Mouse (Mus musculus): ENCODE data around the gene Armt1.
A peak's percentile ranks its signal among the peaks of the same experiment; 100 is the strongest.

The Armt1 gene

GRCm38 (mm10) chr10:4432123-4432931 is at the start of gene Armt1, which contains the start of gene Rmnd1:
Armt1 (plus strand) TSS chr10:4432467.
Rmnd1 (minus strand) TSS chr10:4432388.
- DNase-seq (ENCODE audit: low read depth) = peak; percentile 95

- DNase-seq (ENCODE audit: low read depth) = no peak
Observed at GRCm38 (mm10) chr10:4384244-4384643, 48.0 kb upstream of the Armt1 start.

DNA sequence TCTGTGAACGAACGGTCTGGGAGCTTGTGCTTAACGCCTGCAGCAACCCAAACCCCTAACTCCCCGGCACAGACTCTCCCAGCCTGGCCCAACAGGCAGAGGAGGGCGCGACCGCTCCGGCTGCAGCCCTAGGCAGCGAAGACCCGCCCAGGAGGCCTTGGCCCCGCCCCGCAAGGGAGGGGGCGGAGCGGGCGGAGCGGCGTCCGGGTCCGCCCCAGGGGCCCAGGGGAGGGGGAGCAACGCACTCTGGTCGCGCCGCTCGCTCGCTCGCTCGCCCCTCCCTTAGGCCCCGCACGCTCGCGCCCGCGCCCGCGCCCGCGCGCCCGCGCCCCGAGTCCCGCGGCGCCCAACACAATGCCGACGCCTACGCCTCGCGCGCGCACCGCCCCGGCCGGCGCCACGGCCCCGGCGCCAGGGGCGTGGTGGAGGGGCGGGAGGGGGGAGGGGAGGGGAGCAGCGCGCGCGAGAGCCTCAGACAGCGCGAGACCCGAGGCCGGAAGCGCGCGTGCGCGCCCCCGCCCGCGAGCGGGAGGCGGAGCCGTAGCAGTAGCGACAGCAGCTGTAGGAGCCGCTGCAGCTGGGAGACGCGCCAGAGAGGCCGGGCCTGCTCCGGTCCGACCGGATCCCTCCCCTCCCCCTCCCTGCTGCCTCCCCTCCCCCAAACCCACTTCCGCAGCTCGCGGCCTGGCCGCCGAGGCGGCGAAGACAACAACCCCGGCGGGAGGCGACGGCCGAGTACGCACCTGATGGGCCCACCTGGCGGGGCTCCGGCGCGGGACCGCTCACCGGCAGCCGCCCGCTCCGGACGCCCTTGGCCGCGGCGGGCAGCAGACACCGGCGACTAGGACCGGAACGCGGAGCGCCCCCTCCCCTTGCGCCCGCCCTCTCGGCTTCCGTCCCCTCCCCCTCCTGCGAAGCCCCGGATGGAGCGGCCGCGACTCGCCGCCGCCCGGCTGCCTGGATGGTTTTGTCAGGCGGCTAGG is 45.4 kb upstream of the Armt1 start:
- peak; percentile 96 for DNase-seq (ENCODE audit: low read depth)

DNA sequence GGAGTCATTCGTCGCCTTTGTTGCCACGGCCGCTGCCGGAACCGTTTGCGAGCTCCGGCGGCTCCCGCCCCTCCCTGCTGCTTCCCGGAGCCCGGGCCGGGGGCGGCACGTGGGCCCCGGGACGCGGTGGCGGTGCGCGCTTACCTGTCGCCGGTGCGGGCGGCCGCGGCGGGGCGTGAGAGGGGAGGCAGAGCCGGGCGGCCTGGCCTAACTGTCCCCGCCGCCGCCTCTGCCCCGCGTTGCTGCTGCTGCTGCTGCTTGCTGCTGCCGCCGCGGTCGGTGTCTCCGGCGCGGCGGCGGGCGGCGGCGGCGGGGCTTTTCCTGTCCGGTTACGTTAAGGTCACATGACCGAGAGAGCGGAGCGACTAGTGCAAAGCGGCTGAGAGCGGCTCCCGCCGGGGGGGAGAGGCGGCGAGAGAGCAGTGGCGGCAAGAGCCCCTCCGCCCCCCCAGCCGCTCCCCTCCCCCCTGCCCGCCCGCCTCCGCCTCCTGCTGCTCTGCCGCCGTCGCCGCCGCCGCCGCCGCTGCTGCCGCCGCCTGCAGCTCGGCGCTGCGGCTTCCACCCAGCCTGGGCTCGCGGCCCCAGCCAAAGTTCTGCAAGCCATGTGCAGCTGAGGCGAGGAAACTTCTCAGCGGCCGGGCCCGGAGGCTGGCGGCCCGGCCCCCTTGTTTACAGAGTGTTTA is 44.4 kb upstream of the Armt1 start, which contains the start of gene Zbtb2:
Zbtb2 (minus strand) TSS at position 408 of the 683 bp plus-strand sequence.
- peak; percentile 78 for DNase-seq (ENCODE audit: low read depth)

GRCm38 (mm10) chr10:4388384-4388745 is 43.9 kb upstream of the Armt1 start:
- peak; percentile 64 for DNase-seq (ENCODE audit: low read depth)

- peak; percentile 47 for DNase-seq (ENCODE audit: low read depth)
Observed at GRCm38 (mm10) chr10:4389036-4389435, 43.2 kb upstream of the Armt1 start.

- DNase-seq (ENCODE audit: low read depth) = no peak
Observed at GRCm38 (mm10) chr10:4389461-4390112, 42.7 kb upstream of the Armt1 start.

- no peak for DNase-seq (ENCODE audit: low read depth)
Observed at GRCm38 (mm10) chr10:4390550-4390949, 41.7 kb upstream of the Armt1 start.

DNA sequence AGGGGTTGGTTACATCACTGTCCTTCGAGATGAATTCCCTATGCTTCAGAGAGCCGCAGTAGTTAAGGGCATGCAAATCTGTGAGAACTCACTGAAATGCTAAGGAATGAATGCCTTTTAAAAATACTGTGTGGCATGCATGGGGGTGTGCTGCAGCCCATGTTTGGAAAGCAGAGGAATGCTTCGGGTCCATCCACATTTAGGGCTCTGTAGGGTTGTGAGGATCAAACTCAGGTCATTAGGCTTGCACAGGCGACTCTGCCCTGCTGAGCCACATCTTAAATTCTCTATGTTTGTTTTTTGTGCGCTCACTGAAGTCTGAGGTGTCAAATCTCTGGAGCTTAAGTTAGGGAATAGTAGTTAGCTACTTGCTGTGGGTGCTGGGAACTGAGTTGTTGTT is 41.2 kb upstream of the Armt1 start:
- no peak for DNase-seq (ENCODE audit: low read depth)

- DNase-seq (ENCODE audit: low read depth) = peak; percentile 62
Observed at GRCm38 (mm10) chr10:4391851-4392250, 40.4 kb upstream of the Armt1 start.

- DNase-seq (ENCODE audit: low read depth) = no peak
Observed at GRCm38 (mm10) chr10:4395321-4395720, 36.9 kb upstream of the Armt1 start.

- no peak for DNase-seq (ENCODE audit: low read depth)
Observed at GRCm38 (mm10) chr10:4398058-4398457, 34.2 kb upstream of the Armt1 start.

DNA sequence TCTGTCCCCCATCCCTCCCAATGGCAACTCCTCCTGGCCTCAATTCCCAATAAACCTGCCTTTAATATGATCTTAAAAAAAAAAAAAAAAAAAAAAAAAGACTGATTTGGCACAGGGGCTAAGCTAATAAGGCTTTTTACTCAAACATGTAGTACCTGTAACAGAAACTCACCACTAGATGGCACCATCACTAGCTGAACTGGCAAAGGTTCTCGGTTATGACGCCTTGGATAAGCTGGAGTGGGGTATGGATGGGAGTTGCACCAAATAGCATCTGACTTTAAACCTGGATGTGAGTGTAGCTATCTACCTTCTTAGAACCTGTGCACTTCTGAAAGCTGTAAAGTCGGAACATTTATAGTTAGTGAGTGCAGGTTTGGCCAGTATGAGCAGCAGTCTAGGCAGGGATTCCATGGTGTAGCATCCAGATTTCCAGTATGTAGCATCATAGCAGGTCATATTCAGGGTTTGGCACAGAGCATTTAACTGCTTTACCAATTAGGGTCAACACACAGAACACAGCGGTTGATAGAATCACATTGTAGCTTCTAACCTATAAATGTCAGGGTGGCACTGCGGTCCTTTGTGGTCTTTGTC is 27.3 kb upstream of the Armt1 start:
- peak; percentile 78 for DNase-seq (ENCODE audit: low read depth)

- DNase-seq (ENCODE audit: low read depth) = no peak
Observed at GRCm38 (mm10) chr10:4405511-4405910, 26.8 kb upstream of the Armt1 start.

- DNase-seq (ENCODE audit: low read depth) = no peak
Observed at GRCm38 (mm10) chr10:4407191-4407590, 25.1 kb upstream of the Armt1 start.

DNA sequence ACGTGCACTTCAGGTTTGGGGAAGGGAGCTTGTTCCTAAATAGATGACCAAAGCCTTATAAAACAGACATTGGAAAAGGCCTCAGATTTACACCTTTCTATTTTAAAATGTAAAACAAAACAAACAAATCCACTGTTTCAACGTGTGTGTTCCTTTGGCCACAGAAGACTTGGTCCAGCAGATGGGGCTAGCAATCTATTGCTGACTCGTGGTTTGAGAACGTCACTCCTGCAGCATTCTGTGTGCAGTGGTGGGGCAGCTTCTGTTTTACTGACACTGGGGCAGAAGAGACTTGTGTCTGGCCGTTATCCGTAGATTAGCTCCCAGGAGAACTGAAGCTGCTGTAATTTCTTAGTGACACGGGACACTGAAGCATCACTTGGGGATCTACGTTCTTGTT is 7.0 kb upstream of the Armt1 start:
- DNase-seq (ENCODE audit: low read depth) = no peak

DNA sequence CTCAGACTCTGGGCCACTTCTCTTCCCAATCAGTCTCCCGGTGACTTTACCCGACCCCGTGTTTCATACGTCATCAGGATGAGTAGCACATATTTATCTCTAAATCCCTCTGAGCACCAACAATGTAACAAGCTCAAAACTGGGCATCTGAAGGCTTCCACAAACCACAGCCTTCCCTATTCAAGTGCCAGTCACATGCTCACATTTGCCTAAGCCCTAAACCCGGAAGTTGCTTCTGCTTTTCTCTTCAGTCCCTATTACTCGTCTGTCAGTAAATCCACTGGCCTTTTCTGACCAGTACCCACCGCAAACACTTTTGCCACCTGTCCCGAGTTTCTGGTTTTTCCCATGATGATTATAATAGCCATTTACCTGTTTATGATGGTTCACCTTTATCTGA is 1.9 kb upstream of the Armt1 start:
- peak; percentile 21 for DNase-seq (ENCODE audit: low read depth)

GRCm38 (mm10) chr10:4430826-4431225 is 1.4 kb upstream of the Armt1 start:
- no peak for DNase-seq (ENCODE audit: low read depth)

DNA sequence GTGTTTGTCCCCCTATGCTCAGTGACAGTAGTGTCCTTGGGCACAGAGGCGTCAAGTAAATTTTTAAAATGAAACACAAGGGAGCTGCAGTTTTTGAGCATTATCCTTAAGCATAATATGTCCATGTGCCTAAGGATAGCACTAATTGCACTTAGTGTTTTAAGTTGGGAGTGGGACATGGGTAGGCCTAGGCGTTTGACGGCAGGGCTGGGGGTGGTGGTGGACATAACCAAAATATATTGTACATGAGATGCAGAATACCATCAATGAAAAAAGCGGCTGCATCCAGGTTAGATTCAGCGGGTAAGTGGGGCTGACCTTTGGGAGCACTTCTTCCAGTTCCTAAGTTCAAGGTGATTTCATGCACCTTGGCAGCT is 533 bp upstream of the Armt1 start:
- DNase-seq (ENCODE audit: low read depth) = no peak

DNA sequence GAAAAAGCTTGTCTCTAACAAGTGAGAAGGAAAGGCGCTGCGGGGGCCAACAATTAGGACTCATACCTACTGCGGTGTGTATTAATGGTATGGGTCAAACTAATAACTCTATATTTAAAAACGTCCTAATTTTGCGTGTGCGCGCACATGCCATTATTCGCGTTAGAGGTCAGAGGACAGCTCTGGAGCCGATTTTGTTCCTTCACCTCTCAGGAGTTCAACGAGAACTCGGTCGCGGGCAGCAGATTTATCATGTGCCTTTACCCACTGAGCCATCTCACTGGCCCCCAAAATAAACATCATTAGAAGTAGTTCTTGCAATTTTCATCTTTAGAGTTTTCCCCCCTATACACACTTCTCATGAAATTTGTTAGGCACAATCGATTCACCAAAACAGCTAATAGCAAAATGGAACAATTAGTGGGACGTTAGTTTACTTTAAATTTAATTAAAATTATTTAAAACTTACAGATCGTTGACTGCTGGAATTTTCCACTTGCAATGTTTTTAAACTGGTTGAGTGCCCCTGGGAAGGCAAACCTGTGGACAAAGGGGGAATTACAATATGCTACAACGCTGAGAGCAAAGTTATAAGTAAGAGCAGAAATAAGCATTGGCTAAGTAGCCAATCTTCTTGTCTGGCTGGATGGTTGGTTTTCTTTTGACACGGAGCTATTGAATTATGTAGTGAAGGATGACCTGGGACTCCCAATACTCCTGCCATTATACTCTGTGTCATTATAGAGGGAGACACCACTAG is 909 bp downstream of the Armt1 start:
- DNase-seq (ENCODE audit: low read depth) = peak; percentile 65

Data from induced T-regulatory cell, adult 2 months (primary cell).